Mouse (Mus musculus): ENCODE measurements around the gene Fanca. TPM values are rescaled to one million over a fixed set of nuclear protein-coding genes. Genes with fewer than 3 reads are reported as not detected.

Fanca gene
- 0.63 and 0.97 TPM in 2 replicates for polyA plus RNA-seq (2021; fragmentation: Nextera tagmentation)
- long read RNA-seq, experiment 1, partial matches to known transcripts, result 1 of 2 reads
- long read RNA-seq, experiment 1, other reads (novel, unspliced or antisense), result 1 of 2 reads
- long read RNA-seq, experiment 2, partial matches to known transcripts, result 1 of 2 reads
- long read RNA-seq, experiment 2, other reads (novel, unspliced or antisense), result 1 of 2 reads

GRCm38 (mm10) chr8:123318467-123318911, at the start of gene Fanca:
Gene Fanca (minus strand): TSS chr8:123318576.

GRCm38 (mm10) chr8:123332262-123333090, 14.1 kb upstream of the Fanca start, which contains the start of gene Spire2:
Gene Spire2 (plus strand): TSS chr8:123332713.

GRCm38 (mm10) chr8:123254099-123254885, 64.1 kb downstream of the Fanca start, which contains the start of the genes Zfp276 and Vps9d1:
Gene Zfp276 (plus strand): TSS chr8:123254195.
Gene Vps9d1 (minus strand): TSS chr8:123254348.

GRCm38 (mm10) chr8:123235520-123236497, 82.6 kb downstream of the Fanca start, which contains the start of gene Spata2l:
Gene Spata2l (minus strand): TSS chr8:123236233.

GRCm38 (mm10) chr8:123224278-123225266, 93.8 kb downstream of the Fanca start, which contains the start of gene Cdk10:
Gene Cdk10 (plus strand): TSS chr8:123224842.

Other genes starting within 250 kb of the Fanca start
- 1,998 and 2,381 TPM in 2 replicates for gene Rpl13, start 216.2 kb downstream of the Fanca start, polyA plus RNA-seq (2021; fragmentation: Nextera tagmentation)
- 65.9 and 75.3 TPM in 2 replicates for gene Cpne7, start 201.2 kb downstream of the Fanca start, polyA plus RNA-seq (2021; fragmentation: Nextera tagmentation)
- 3.3 and 3.8 TPM in 2 replicates for gene Sult5a1, start 160.3 kb downstream of the Fanca start, polyA plus RNA-seq (2021; fragmentation: Nextera tagmentation)
- 0.11 TPM in 1 of 2 replicates, not detected in the other for gene Dpep1, start 132.3 kb downstream of the Fanca start, polyA plus RNA-seq (2021; fragmentation: Nextera tagmentation)
- 128 and 136 TPM in 2 replicates for gene Chmp1a, start 105.8 kb downstream of the Fanca start, polyA plus RNA-seq (2021; fragmentation: Nextera tagmentation)
- 10.6 and 10.8 TPM in 2 replicates for gene Spata33, start 105.7 kb downstream of the Fanca start, polyA plus RNA-seq (2021; fragmentation: Nextera tagmentation)
- 59.9 and 65.7 TPM in 2 replicates for gene Cdk10, start 93.7 kb downstream of the Fanca start, polyA plus RNA-seq (2021; fragmentation: Nextera tagmentation)
- 35.5 and 45.6 TPM in 2 replicates for gene Spata2l, start 82.3 kb downstream of the Fanca start, polyA plus RNA-seq (2021; fragmentation: Nextera tagmentation)
- gene Zfp276, start 64.4 kb downstream of the Fanca start, polyA plus RNA-seq (2021; fragmentation: Nextera tagmentation), result 3.7 and 3.8 TPM in 2 replicates
- 17.9 and 24.9 TPM in 2 replicates for gene Vps9d1, start 64.2 kb downstream of the Fanca start, polyA plus RNA-seq (2021; fragmentation: Nextera tagmentation)
- 2.0 and 2.2 TPM in 2 replicates for gene Spire2, start 14.1 kb upstream of the Fanca start, polyA plus RNA-seq (2021; fragmentation: Nextera tagmentation)
- 340 and 366 TPM in 2 replicates for gene Tcf25, start 55.2 kb upstream of the Fanca start, polyA plus RNA-seq (2021; fragmentation: Nextera tagmentation)
- not detected in 2 replicates for gene Mc1r, start 88.5 kb upstream of the Fanca start, polyA plus RNA-seq (2021; fragmentation: Nextera tagmentation)
- 353 and 392 TPM in 2 replicates for gene Tubb3, start 92.8 kb upstream of the Fanca start, polyA plus RNA-seq (2021; fragmentation: Nextera tagmentation)
- gene Def8, start 105.0 kb upstream of the Fanca start, polyA plus RNA-seq (2021; fragmentation: Nextera tagmentation), result 12.1 and 12.9 TPM in 2 replicates
- 5.5 and 6.6 TPM in 2 replicates for gene Afg3l1, start 159.3 kb upstream of the Fanca start, polyA plus RNA-seq (2021; fragmentation: Nextera tagmentation)
- 14.6 and 17.6 TPM in 2 replicates for gene Dbndd1, start 196.9 kb upstream of the Fanca start, polyA plus RNA-seq (2021; fragmentation: Nextera tagmentation)
- gene Gas8, start 200.3 kb upstream of the Fanca start, polyA plus RNA-seq (2021; fragmentation: Nextera tagmentation), result 14.9 and 17.2 TPM in 2 replicates

Measured in layer of hippocampus, adult 6 months (tissue).